Mouse (Mus musculus) forelimb bud, embryonic 11.5 days (tissue): ENCODE results near the gene Slc25a21.

Source experiments
- DNase-seq: peaks from one replicate; pipeline ENCODE4 v3.0.0-alpha.2; 2012; ENCODE audit warnings: low read depth, low spot score

Gene Slc25a21

GRCm38 (mm10) chr12:56890891-56891726, 306.2 kb downstream of the Slc25a21 start:
- no peak for DNase-seq

GRCm38 (mm10) chr12:56877796-56878195, 319.5 kb downstream of the Slc25a21 start:
- DNase-seq, result no peak

GRCm38 (mm10) chr12:56876549-56876948, 320.7 kb downstream of the Slc25a21 start:
- no peak for DNase-seq

GRCm38 (mm10) chr12:56873204-56873603, 324.1 kb downstream of the Slc25a21 start:
- no peak for DNase-seq

GRCm38 (mm10) chr12:56870569-56870968, 326.7 kb downstream of the Slc25a21 start:
- no peak for DNase-seq

- no peak for DNase-seq
These were observed 333.3 kb downstream of the Slc25a21 start for GRCm38 (mm10) chr12:56863873-56864562.

GRCm38 (mm10) chr12:56852679-56853078, 344.6 kb downstream of the Slc25a21 start:
- DNase-seq, result no peak

GRCm38 (mm10) chr12:56851464-56851863, 345.8 kb downstream of the Slc25a21 start:
- no peak for DNase-seq

- DNase-seq, result no peak
These were observed 367.3 kb downstream of the Slc25a21 start for GRCm38 (mm10) chr12:56829945-56830344.

- DNase-seq, result no peak
These were observed 367.8 kb downstream of the Slc25a21 start for GRCm38 (mm10) chr12:56829455-56829883.

GRCm38 (mm10) chr12:56827808-56828384, 369.4 kb downstream of the Slc25a21 start:
- no peak for DNase-seq

- DNase-seq, result no peak
These were observed 372.6 kb downstream of the Slc25a21 start for GRCm38 (mm10) chr12:56824688-56825087.

GRCm38 (mm10) chr12:56822122-56822521, 375.1 kb downstream of the Slc25a21 start:
- DNase-seq, result no peak

GRCm38 (mm10) chr12:56820604-56821003, 376.7 kb downstream of the Slc25a21 start:
- DNase-seq, result no peak

- DNase-seq, result no peak
These were observed 389.8 kb downstream of the Slc25a21 start for GRCm38 (mm10) chr12:56807483-56807882.

GRCm38 (mm10) chr12:56807078-56807477, 390.2 kb downstream of the Slc25a21 start:
- DNase-seq, result no peak

- DNase-seq, result no peak
These were observed 392.8 kb downstream of the Slc25a21 start for GRCm38 (mm10) chr12:56804487-56804886.

- DNase-seq, result no peak
These were observed 398.4 kb downstream of the Slc25a21 start for GRCm38 (mm10) chr12:56798641-56799415.

GRCm38 (mm10) chr12:56789236-56789635, 408.0 kb downstream of the Slc25a21 start:
- no peak for DNase-seq

- no peak for DNase-seq
These were observed 412.0 kb downstream of the Slc25a21 start for GRCm38 (mm10) chr12:56785250-56785649.

GRCm38 (mm10) chr12:56781196-56781595, 416.1 kb downstream of the Slc25a21 start:
- no peak for DNase-seq

GRCm38 (mm10) chr12:56779621-56780020, 417.7 kb downstream of the Slc25a21 start:
- no peak for DNase-seq
